Mouse (Mus musculus) embryonic stem cell, embryonic (primary cell): ENCODE measurements around the gene Numbl.

Experiments
- CTCF ChIA-PET, 4 experiments: fragments of 300-600 bp in 2 of 4; fragments of 350-600 bp in 2 of 4; sonication (Branson Sonifier 250); formaldehyde crosslinking; loops; one replicate each; lab custom pipeline; 2022; ENCODE audit warnings: inconsistent platforms in 2 of 4; lab: Charles Lee
- POLR2A ChIA-PET, 4 experiments: fragments of 300-600 bp in 2 of 4; fragments of 350-600 bp in 2 of 4; sonication (Branson Sonifier 250); formaldehyde crosslinking; loops; one replicate each; lab custom pipeline; 2022; ENCODE audit warnings: antibody characterized with exemption in 4 of 4, inconsistent platforms in 1 of 4; lab: Charles Lee

The Numbl gene

DNA sequence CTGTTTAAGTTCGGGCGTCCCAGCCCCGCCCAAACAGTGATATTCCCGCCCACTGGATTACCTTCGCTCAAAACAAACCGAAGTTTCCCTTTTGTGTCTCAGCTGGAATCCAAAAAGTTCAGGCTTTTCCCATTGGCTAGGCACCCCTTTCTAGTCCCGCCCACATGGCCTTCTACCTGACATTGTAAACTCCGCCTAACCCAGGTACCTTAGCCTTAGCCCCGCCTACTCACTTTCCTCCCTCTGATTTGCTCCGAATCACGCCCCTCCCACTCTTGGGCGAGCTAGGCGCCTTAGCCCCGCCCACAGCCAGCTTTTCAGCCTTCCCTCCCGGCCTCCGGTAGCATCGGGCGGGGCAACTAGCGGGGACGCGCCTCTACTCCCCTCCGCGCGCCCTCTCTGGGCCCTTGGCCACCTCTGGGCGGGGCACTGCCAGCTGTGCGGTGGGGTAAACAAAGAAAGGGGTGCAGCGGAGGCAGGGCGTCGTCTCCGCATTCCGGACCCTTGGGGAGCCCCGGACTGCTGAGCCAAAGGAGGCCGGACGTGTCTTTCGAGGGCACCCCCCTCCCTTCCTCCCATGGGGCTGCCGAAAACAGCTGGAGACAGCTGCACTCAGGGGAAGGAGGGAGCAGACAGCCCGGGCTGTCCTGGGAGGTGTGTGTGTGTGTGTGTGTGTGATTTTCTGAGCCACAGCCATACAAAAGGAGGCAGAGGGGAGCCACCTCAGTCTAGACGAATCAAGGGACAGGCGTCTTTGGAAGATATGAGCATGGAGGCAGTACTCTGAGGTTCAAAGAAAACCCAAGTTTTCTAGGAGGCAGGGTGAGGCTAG is 72.7 kb downstream of the Numbl start:
- CTCF ChIA-PET = interaction anchor here (0.5 to 8.5 kb wide), 75 partner anchors 9 to 433 kb away, joined by 3 to 173 read pairs (median 5); partner anchors contain the start of genes Coq8b (in 1 of the 4), Itpkc (in 1 of the 4), Sertad1 (in 1 of the 4) and Shkbp1 (in 1 of the 4)
- POLR2A ChIA-PET = interaction anchor here (0.6 to 21.4 kb wide), 98 partner anchors 9 to 401 kb away, joined by 3 to 590 read pairs (median 5); partner anchors contain the start of genes BC024978 (in 2 of the 4), Gm20479 (in 2 of the 4), Sertad1 (in 2 of the 4) and Shkbp1 (in 2 of the 4)

DNA sequence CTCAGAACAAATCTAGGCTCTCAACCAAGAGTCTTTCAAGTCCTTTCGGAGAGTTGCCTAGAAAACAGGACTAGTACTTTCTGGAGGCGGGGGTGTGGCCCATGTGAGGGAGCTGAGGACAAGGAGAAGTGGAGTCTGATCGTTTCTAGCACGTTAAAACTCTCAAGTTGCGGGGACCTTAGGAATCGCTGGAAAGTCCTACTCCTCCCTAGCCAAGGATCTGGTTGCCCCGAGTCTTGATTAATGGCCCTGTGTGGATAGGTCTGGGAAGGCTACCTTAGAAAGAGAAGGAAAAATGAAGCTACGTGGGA is 73.3 kb downstream of the Numbl start:
- POLR2A ChIA-PET = interaction anchor here (0.5 to 21.4 kb wide), 81 partner anchors 9 to 400 kb away, joined by 3 to 590 read pairs (median 6); partner anchors contain the start of genes BC024978 (in 2 of the 4), Gm20479 (in 2 of the 4), Shkbp1 (in 2 of the 4) and Snrpa (in 2 of the 4)
- CTCF ChIA-PET = interaction anchor here (0.5 to 8.5 kb wide), 69 partner anchors 9 to 1576 kb away, joined by 3 to 173 read pairs (median 6); partner anchors contain the start of genes Itpkc (in 1 of the 4), Sertad3 (in 1 of the 4) and Shkbp1 (in 1 of the 4)
